Mouse (Mus musculus) liver, embryonic 14.5 days (tissue): ENCODE measurements around the gene Sf3b4. TPM values are rescaled to one million over a fixed set of nuclear protein-coding genes. Genes with fewer than 3 reads are reported as not detected.
A peak's percentile ranks its signal among the peaks of the same experiment; 100 is the strongest.
"Not testable (repeated sequence)": the region's sequence is repeated elsewhere in the genome, so short reads cannot be mapped to it uniquely, and the experiment has no call there.

ENCODE experiments used
- ATAC-seq: fragments of 200-750 bp; cut with Nextera tagmentation; 2 replicates; pipeline ENCODE4 v1.8.0; 2017; ENCODE audit warnings: moderate number of reproducible peaks, mild to moderate bottlenecking, moderate library complexity; ENCODE audit not compliant: insufficient read depth
- DNase-seq, 3 experiments: peaks; one replicate each; pipeline ENCODE4 v3.0.0-alpha.2; 2012 to 2013; ENCODE audit warnings: low read depth in 3 of 3, low spot score in 3 of 3
- H3K27ac ChIP-seq: fragments of 300-500 bp; sonication (generic); 2 replicates; pipeline ENCODE4 v1.5.1; 2014; ENCODE audit warnings: moderate library complexity, mild to moderate bottlenecking, control low read depth, inconsistent platforms
- H3K27me3 ChIP-seq: fragments of 300-500 bp; sonication (generic); 2 replicates; pipeline ENCODE4 v1.6.1; 2014; ENCODE audit warnings: mild to moderate bottlenecking, low read length, moderate library complexity; ENCODE audit not compliant: control insufficient read depth, insufficient read depth
- H3K36me3 ChIP-seq: fragments of 300-500 bp; sonication (generic); replicated peaks from 2 replicates; pipeline ENCODE4 v1.6.1; 2014; ENCODE audit warnings: low read depth; ENCODE audit not compliant: control insufficient read depth, insufficient read depth
- H3K4me1 ChIP-seq, 2 experiments: fragments of 200-500 bp in 1 of 2; fragments of 300-500 bp in 1 of 2; sonication (generic) in 1 of 2; replicated peaks; 2 replicates each; pipeline ENCODE4 v1.6.1; 2012 to 2014; ENCODE audit warnings: antibody characterized with exemption in 1 of 2, inconsistent platforms in 1 of 2, low read length in 1 of 2; ENCODE audit not compliant: control insufficient read depth in 2 of 2, insufficient read depth in 2 of 2
- H3K4me2 ChIP-seq: fragments of 300-500 bp; sonication (generic); 2 replicates; pipeline ENCODE4 v1.6.1; 2014; ENCODE audit warnings: low read depth, mild to moderate bottlenecking, control low read depth, moderate library complexity
- H3K4me3 ChIP-seq, 2 experiments: fragments of 200-500 bp in 1 of 2; fragments of 300-500 bp in 1 of 2; sonication (generic) in 1 of 2; 2 replicates each; pipeline ENCODE4 v1.5.1; 2012 to 2014; ENCODE audit warnings: low read depth in 2 of 2, low read length in 2 of 2, mild to moderate bottlenecking in 2 of 2, control low read depth in 1 of 2, inconsistent platforms in 1 of 2, moderate library complexity in 1 of 2; ENCODE audit not compliant: insufficient read depth in 1 of 2
- H3K9ac ChIP-seq: fragments of 300-500 bp; sonication (generic); replicated peaks from 2 replicates; pipeline ENCODE4 v1.6.1; 2014; ENCODE audit warnings: mild to moderate bottlenecking, control low read depth, moderate library complexity
- H3K9me3 ChIP-seq: fragments of 300-500 bp; sonication (generic); 2 replicates; pipeline ENCODE4 v1.6.1; 2016; ENCODE audit warnings: low read length, mixed read lengths; ENCODE audit not compliant: control insufficient read depth
- CTCF ChIP-seq: IDR thresholded peaks from 2 replicates; pipeline ENCODE4 v1.5.1; 2016; ENCODE audit warnings: antibody characterized with exemption, low read depth, control low read depth
- EP300 ChIP-seq: IDR thresholded peaks from 2 replicates; pipeline ENCODE4 v1.6.1; 2016; ENCODE audit warnings: antibody characterized with exemption, low read depth
- WGBS: fragments of 180-500 bp; shearing (Covaris S2); extraction: QIAGEN DNeasy Blood & Tissue Kit; methylation state at CpG from one replicate; pipeline ENCODE4 v1.1.7; 2014; ENCODE audit not compliant: insufficient replicate concordance; 5-methylcytosine and 5-hydroxymethylcytosine counted together
- polyA plus RNA-seq, 2 experiments: library from polyadenylated mRNA; depleted of rRNA in 1 of 2; stranded (reverse) in 1 of 2; unstranded in 1 of 2; fragments of >200 nt; fragmentation: Nextera tagmentation in 1 of 2; extraction: Ambion mirVana in 1 of 2; gene quantifications; 2 replicates each; pipeline versions ENCODE4 v1.2.1 to v1.2.3; 2012 to 2014

The Sf3b4 gene
- polyA plus RNA-seq, 2 experiments: 48.2 to 75.4 TPM

- peaks cover 13 to 22% of the 10 kb centered on the region in 2 experiments for H3K4me1 ChIP-seq
- no peaks in the 10 kb centered on the region for H3K27me3 ChIP-seq
- peak overlapping the region; percentile 94 for H3K9ac ChIP-seq
- TF ChIP-seq CTCF (no peak), EP300 (no peak)
- WGBS: 3% methylated on average over 6 of the region's 6 CpGs
- peak overlapping the region; percentile 33 to 70 for H3K4me3 ChIP-seq
- peak; percentile 42; the same call in 1 of the 2 replicates for ATAC-seq
- DNase-seq: peak in 1 of 3 experiments; percentile 45
- H3K4me2 ChIP-seq: peak overlapping the region; percentile 97
- H3K27ac ChIP-seq: peak overlapping the region; percentile 77
- H3K9me3 ChIP-seq: no peaks in the 10 kb centered on the region
- H3K36me3 ChIP-seq: no peaks in the 10 kb centered on the region
These were observed 26.0 kb downstream of the Sf3b4 start for GRCm38 (mm10) chr3:96198181-96198580.

GRCm38 (mm10) chr3:96198601-96199251, 26.6 kb downstream of the Sf3b4 start:
- ATAC-seq: not testable (repeated sequence)

GRCm38 (mm10) chr3:96199731-96200130, 27.6 kb downstream of the Sf3b4 start:
- Histone ChIP-seq H3K4me2 (no peak overlapping the region), H3K4me3 (no peak overlapping the region), H3K4me1 (peaks cover 13 to 22% of the 10 kb centered on the region in 2 experiments), H3K9me3 (no peaks in the 10 kb centered on the region), H3K27me3 (no peaks in the 10 kb centered on the region), H3K36me3 (no peaks in the 10 kb centered on the region), H3K27ac (no peak overlapping the region), H3K9ac (no peak overlapping the region)
- 41% methylated on average over 2 of the region's 2 CpGs for WGBS
- DNase-seq: no peak
- TF ChIP-seq CTCF: no peak
- no peak for TF ChIP-seq EP300
- no peak for ATAC-seq

More at GRCm38 (mm10) chr3:96198601-96199251, 26.6 kb downstream of the Sf3b4 start:
- H3K27me3 ChIP-seq, H3K36me3 ChIP-seq, H3K9ac ChIP-seq, H3K27ac ChIP-seq, DNase-seq, H3K9me3 ChIP-seq, H3K4me3 ChIP-seq: not testable (repeated sequence)
- WGBS: 17% methylated on average over 6 of the region's 8 CpGs
- Histone ChIP-seq H3K4me1 (peaks cover 13 to 22% of the 10 kb centered on the region in 2 experiments), H3K4me2 (peak overlapping the region; percentile 35)

GRCm38 (mm10) chr3:96207819-96208218, 35.7 kb downstream of the Sf3b4 start:
- H3K4me3 ChIP-seq: no peak overlapping the region
- no peaks in the 10 kb centered on the region for H3K9me3 ChIP-seq
- no peak for ATAC-seq
- DNase-seq: no peak
- 71% methylated on average over 3 of the region's 3 CpGs for whole genome bisulfite sequencing
- H3K9ac ChIP-seq: no peak overlapping the region
- H3K4me1 ChIP-seq: no peaks in the 10 kb centered on the region
- TF ChIP-seq CTCF (no peak), EP300 (no peak)
- H3K36me3 ChIP-seq: no peaks in the 10 kb centered on the region
- H3K27me3 ChIP-seq: no peaks in the 10 kb centered on the region
- H3K27ac ChIP-seq: no peak overlapping the region
- H3K4me2 ChIP-seq: no peak overlapping the region

GRCm38 (mm10) chr3:96209242-96209641, 37.1 kb downstream of the Sf3b4 start:
- peak; percentile 54 for TF ChIP-seq CTCF
- TF ChIP-seq EP300: no peak
- H3K4me1 ChIP-seq: no peaks in the 10 kb centered on the region
- no peak overlapping the region for H3K9ac ChIP-seq
- ATAC-seq: no peak
- no peaks in the 10 kb centered on the region for H3K36me3 ChIP-seq
- no peak overlapping the region for H3K27ac ChIP-seq
- H3K9me3 ChIP-seq: no peaks in the 10 kb centered on the region
- H3K27me3 ChIP-seq: no peaks in the 10 kb centered on the region
- 29% methylated on average over 15 of the region's 15 CpGs for WGBS
- DNase-seq: no peak
- no peak overlapping the region for H3K4me3 ChIP-seq
- no peak overlapping the region for H3K4me2 ChIP-seq
